Mouse (Mus musculus) CH12.LX (cell line): ENCODE data around the gene Ldhal6b. TPM values are rescaled to one million over a fixed set of nuclear protein-coding genes. Genes with fewer than 3 reads are reported as not detected.

Experiments
- DNase-seq: peaks from one replicate; pipeline ENCODE4 v3.0.0-alpha.2; 2013; ENCODE audit errors: extremely low read depth
- H3K27ac ChIP-seq: 2 replicates; pipeline ENCODE4 v1.5.1; 2012; ENCODE audit warnings: low read depth, mild to moderate bottlenecking, control low read depth, moderate library complexity; ENCODE audit not compliant: insufficient read depth
- H3K27me3 ChIP-seq: replicated peaks from 2 replicates; pipeline ENCODE3; 2012; ENCODE audit warnings: inconsistent platforms
- H3K36me3 ChIP-seq, 2 experiments: replicated peaks in 1 of 2; 2 replicates each; pipeline versions ENCODE3 to v1.6.1; 2012; ENCODE audit warnings: inconsistent platforms in 1 of 2, low read length in 1 of 2, mild to moderate bottlenecking in 1 of 2, mixed read lengths in 1 of 2, moderate library complexity in 1 of 2; ENCODE audit not compliant: control insufficient read depth in 1 of 2, insufficient read depth in 1 of 2
- H3K4me1 ChIP-seq, 2 experiments: 2 replicates each; pipeline ENCODE4 v1.6.1; 2012; ENCODE audit warnings: inconsistent platforms in 1 of 2, moderate library complexity in 1 of 2; ENCODE audit not compliant: insufficient read depth in 2 of 2, control insufficient read depth in 1 of 2
- H3K4me2 ChIP-seq: 2 replicates; pipeline ENCODE4 v1.6.1; 2012; ENCODE audit warnings: low read depth, mild to moderate bottlenecking, control low read depth; ENCODE audit not compliant: poor library complexity, insufficient read depth, severe bottlenecking
- H3K4me3 ChIP-seq, 3 experiments: fragments of 150-350 bp in 1 of 3; sonication (generic) in 1 of 3; replicated peaks in 1 of 3; 2 replicates each; pipeline versions ENCODE3 to v1.5.1; 2011 to 2012; ENCODE audit warnings: low read depth in 2 of 3, low read length in 2 of 3, mild to moderate bottlenecking in 2 of 3, moderate library complexity in 2 of 3, control low read depth in 1 of 3, improper control_type of control experiment in 1 of 3, inconsistent platforms in 1 of 3, mixed read lengths in 1 of 3; ENCODE audit not compliant: poor library complexity in 1 of 3
- H3K79me2 ChIP-seq: replicated peaks from 2 replicates; pipeline ENCODE4 v1.6.1; 2012; ENCODE audit warnings: mild to moderate bottlenecking, moderate library complexity; ENCODE audit not compliant: control insufficient read depth, poor library complexity, insufficient read depth, severe bottlenecking; ENCODE audit errors: extremely low read depth
- H3K9ac ChIP-seq: 2 replicates; pipeline ENCODE4 v1.6.1; 2012; ENCODE audit warnings: low read depth, mild to moderate bottlenecking, control low read depth, moderate library complexity; ENCODE audit not compliant: insufficient read depth
- H3K9me3 ChIP-seq: replicated peaks from 2 replicates; pipeline ENCODE3; 2012; ENCODE audit warnings: low read length, inconsistent platforms, mixed read lengths
- IRF4 ChIP-seq: IDR thresholded peaks from 2 replicates; pipeline ENCODE4 v1.6.1; 2014; ENCODE audit warnings: low read depth, mild to moderate bottlenecking, inconsistent platforms, low read length, improper control_type of control experiment
- JUND ChIP-seq: conservative IDR thresholded peaks from 2 replicates; pipeline ENCODE4 v1.6.1; 2011; ENCODE audit warnings: low read depth, low read length, improper control_type of control experiment
- MAFK ChIP-seq: IDR thresholded peaks from 2 replicates; pipeline ENCODE4 v1.6.1; 2011; ENCODE audit warnings: low read length, improper control_type of control experiment; ENCODE audit not compliant: insufficient replicate concordance
- MAX ChIP-seq: IDR thresholded peaks from 2 replicates; pipeline ENCODE4 v1.6.1; 2011; ENCODE audit warnings: low read length, improper control_type of control experiment
- MAZ ChIP-seq: IDR thresholded peaks from 2 replicates; pipeline ENCODE4 v1.6.1; 2012; ENCODE audit warnings: low read depth, mild to moderate bottlenecking, inconsistent platforms, low read length, improper control_type of control experiment, moderate library complexity
- MXI1 ChIP-seq: IDR thresholded peaks from 2 replicates; pipeline ENCODE4 v1.6.1; 2011; ENCODE audit warnings: mild to moderate bottlenecking, low read depth, low read length, improper control_type of control experiment
- NELFE ChIP-seq: IDR thresholded peaks from 2 replicates; pipeline ENCODE4 v1.6.1; 2011; ENCODE audit warnings: low read depth, low read length, improper control_type of control experiment
- NRF1 ChIP-seq: IDR thresholded peaks from 2 replicates; pipeline ENCODE4 v1.6.1; 2014; ENCODE audit warnings: low read depth, mild to moderate bottlenecking, inconsistent platforms, low read length, improper control_type of control experiment, moderate library complexity
- POLR2A ChIP-seq: IDR thresholded peaks from 2 replicates; pipeline ENCODE4 v1.6.1; 2011; ENCODE audit warnings: low read depth, mild to moderate bottlenecking, improper control_type of control experiment, low read length
- POLR2AphosphoS2 ChIP-seq: IDR thresholded peaks from 2 replicates; pipeline ENCODE4 v1.6.1; 2011; ENCODE audit warnings: low read depth, low read length, improper control_type of control experiment
- RAD21 ChIP-seq: IDR thresholded peaks from 2 replicates; pipeline ENCODE4 v1.6.1; 2011; ENCODE audit warnings: low read depth, mild to moderate bottlenecking, low read length, improper control_type of control experiment, moderate library complexity
- RCOR1 ChIP-seq: conservative IDR thresholded peaks from 2 replicates; pipeline ENCODE4 v1.6.1; 2012; ENCODE audit warnings: low read depth, mild to moderate bottlenecking, inconsistent platforms, low read length, improper control_type of control experiment
- SMC3 ChIP-seq: IDR thresholded peaks from 2 replicates; pipeline ENCODE4 v1.6.1; 2011; ENCODE audit warnings: low read depth, low read length, improper control_type of control experiment
- UBTF ChIP-seq: IDR thresholded peaks from 2 replicates; pipeline ENCODE4 v1.6.1; 2012; ENCODE audit warnings: low read depth, mild to moderate bottlenecking, inconsistent platforms, low read length, improper control_type of control experiment, moderate library complexity
- USF1 ChIP-seq: IDR thresholded peaks from 2 replicates; pipeline ENCODE4 v1.6.1; 2014; ENCODE audit warnings: low read depth, mild to moderate bottlenecking, inconsistent platforms, low read length, improper control_type of control experiment
- ZC3H11A ChIP-seq: IDR thresholded peaks from 2 replicates; pipeline ENCODE4 v1.6.1; 2012; ENCODE audit warnings: low read depth, mild to moderate bottlenecking, inconsistent platforms, low read length, improper control_type of control experiment
- ZKSCAN1 ChIP-seq: IDR thresholded peaks from 2 replicates; pipeline ENCODE4 v1.6.1; 2012; ENCODE audit warnings: low read depth, inconsistent platforms, low read length, improper control_type of control experiment, borderline replicate concordance
- dilution Hi-C: fragments of 300-500 bp; cut with MboI; formaldehyde crosslinking; loops from 2 replicates; pipeline ENCODE4 v1.14.3; 2020; ENCODE audit warnings: low sequenced_read_pairs; ENCODE audit not compliant: extremely low pct_unique_long_range_greater_than_20kb, extremely low pct_ligation_motif_present
- in situ Hi-C: fragments of 300-500 bp; cut with MboI; formaldehyde crosslinking; loops from 3 replicates; pipeline ENCODE4 v1.14.3; 2019; ENCODE audit warnings: low sequenced_read_pairs, low pct_ligation_motif_present, low pct_unique_long_range_greater_than_20kb, mixed read lengths
- polyA plus RNA-seq: library from polyadenylated mRNA; unstranded; fragments of >175 nt; gene quantifications from 2 replicates; pipeline ENCODE4 v1.2.1, GENCODE M21; 2012; ENCODE audit warnings: low read depth; ENCODE audit not compliant: insufficient read length
- total RNA-seq, 2 experiments: library from RNA; depleted of rRNA; stranded (reverse); fragments of 300-350 nt in 1 of 2; fragments of >200 nt in 1 of 2; gene quantifications; 2 replicates each; pipeline ENCODE4 v1.2.3; 2012 to 2014

Gene Ldhal6b
- total and polyA plus RNA-seq, 3 experiments = 0.15 to 0.25 TPM; not detected in 1

- H3K9me3 ChIP-seq = peaks cover 3% of the 10 kb centered on the region
- H3K27ac ChIP-seq = no peak overlapping the region
- in situ Hi-C loops = no loop called here
- H3K4me3 ChIP-seq = no peak overlapping the region
- H3K79me2 ChIP-seq = no peaks in the 10 kb centered on the region
- H3K4me1 ChIP-seq = no peaks in the 10 kb centered on the region
- no peak overlapping the region for H3K9ac ChIP-seq
- dilution Hi-C loops = no loop called here
- no peak overlapping the region for H3K4me2 ChIP-seq
- H3K27me3 ChIP-seq = no peaks in the 10 kb centered on the region
- no peaks in the 10 kb centered on the region for H3K36me3 ChIP-seq
- TF ChIP-seq POLR2A = no peak
- no peak for TF ChIP-seq ZC3H11A
- no peak for TF ChIP-seq ZKSCAN1
- no peak for TF ChIP-seq JUND
- TF ChIP-seq MAX = no peak
- no peak for TF ChIP-seq RAD21
- TF ChIP-seq SMC3 = no peak
- TF ChIP-seq RCOR1 = no peak
- TF ChIP-seq NELFE = no peak
- TF ChIP-seq IRF4 = no peak
- TF ChIP-seq NRF1 = no peak
- no peak for TF ChIP-seq MAFK
- no peak for TF ChIP-seq UBTF
- TF ChIP-seq POLR2AphosphoS2 = no peak
- DNase-seq = no peak
Measured at GRCm38 (mm10) chr17:5372951-5373350, 45.6 kb downstream of the Ldhal6b start.

- H3K27me3 ChIP-seq = no peaks in the 10 kb centered on the region
- no peak overlapping the region for H3K4me3 ChIP-seq
- H3K36me3 ChIP-seq = no peaks in the 10 kb centered on the region
- H3K9me3 ChIP-seq = peaks cover 3% of the 10 kb centered on the region
- in situ Hi-C loops (no loop called here), dilution Hi-C loops (no loop called here)
- H3K4me1 ChIP-seq = no peaks in the 10 kb centered on the region
- no peak for DNase-seq
- no peak overlapping the region for H3K4me2 ChIP-seq
- H3K9ac ChIP-seq = no peak overlapping the region
- H3K79me2 ChIP-seq = no peaks in the 10 kb centered on the region
- no peak overlapping the region for H3K27ac ChIP-seq
- TF ChIP-seq MAZ (no peak), USF1 (no peak), NELFE (no peak), MXI1 (no peak)
- TF ChIP-seq, all 38 proteins: peak for 0
Measured at GRCm38 (mm10) chr17:5371521-5371920, 47.0 kb downstream of the Ldhal6b start.
